Mouse (Mus musculus) forebrain, embryonic 12.5 days (tissue): ENCODE measurements at regions not wholly inside any gene's neighbourhood (a gene's known extent, or its start where the extent isn't known, plus 50 kb on each side); places are given as distances from the start of the nearest gene placed in this dataset.

Experiments used
- ATAC-seq: fragments of 200-750 bp; cut with Nextera tagmentation; 2 replicates; pipeline ENCODE4 v1.8.0; 2017; ENCODE audit warnings: moderate TSS enrichment; ENCODE audit not compliant: low FRiP score
- H3K27ac ChIP-seq: fragments of 300-500 bp; sonication (generic); 2 replicates; pipeline ENCODE4 v1.5.1; 2016; ENCODE audit warnings: mild to moderate bottlenecking
- H3K27me3 ChIP-seq: fragments of 300-500 bp; sonication (generic); 2 replicates; pipeline ENCODE4 v1.6.1; 2016; ENCODE audit warnings: mild to moderate bottlenecking
- H3K36me3 ChIP-seq: fragments of 300-500 bp; sonication (generic); replicated peaks from 2 replicates; pipeline ENCODE4 v1.6.1; 2016; ENCODE audit warnings: mild to moderate bottlenecking
- H3K4me1 ChIP-seq: fragments of 300-500 bp; sonication (generic); 2 replicates; pipeline ENCODE4 v1.6.1; 2016
- H3K4me2 ChIP-seq: fragments of 300-500 bp; sonication (generic); 2 replicates; pipeline ENCODE4 v1.6.1; 2016; ENCODE audit warnings: mild to moderate bottlenecking, moderate library complexity
- H3K4me3 ChIP-seq: fragments of 300-500 bp; sonication (generic); replicated peaks from 2 replicates; pipeline ENCODE4 v1.5.1; 2016; ENCODE audit warnings: mild to moderate bottlenecking
- H3K9ac ChIP-seq: fragments of 300-500 bp; sonication (generic); 2 replicates; pipeline ENCODE4 v1.6.1; 2016; ENCODE audit warnings: mild to moderate bottlenecking
- H3K9me3 ChIP-seq: fragments of 300-500 bp; sonication (generic); 2 replicates; pipeline ENCODE4 v1.6.1; 2016
- WGBS: fragments of 180-500 bp; shearing (Covaris S2); methylation state at CpG from one replicate; pipeline ENCODE4 v1.1.7; 2016; 5-methylcytosine and 5-hydroxymethylcytosine counted together

DNA sequence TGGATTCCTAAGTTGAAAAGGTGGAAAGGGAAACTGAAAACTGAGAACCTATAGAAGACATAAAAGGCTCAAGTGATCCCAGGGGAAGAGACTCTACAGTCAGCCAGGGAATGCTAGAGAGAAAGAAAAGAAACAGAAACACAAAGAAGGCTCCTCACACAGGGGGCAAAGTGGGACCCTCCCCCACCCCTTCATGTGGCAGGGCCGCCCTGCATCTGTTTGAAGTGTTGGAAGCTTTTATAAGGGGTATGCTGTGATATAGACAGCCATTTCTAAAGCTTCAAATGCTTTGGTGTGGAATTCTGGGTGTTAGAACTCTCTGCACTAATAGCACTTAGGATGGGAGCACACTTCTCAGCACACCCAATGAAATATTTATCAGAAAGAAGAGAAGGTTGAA, 276.7 kb upstream of the Cdh5 start:
- H3K4me3 ChIP-seq: no peak overlapping the region
- H3K9ac ChIP-seq: no peak overlapping the region
- H3K9me3 ChIP-seq: no peaks in the 10 kb centered on the region
- H3K4me1 ChIP-seq: peaks cover 4% of the 10 kb centered on the region; the same call in 1 of the 2 replicates
- ATAC-seq: no peak
- WGBS: 10% methylated on average over 1 of the region's 1 CpGs
- H3K27me3 ChIP-seq: no peaks in the 10 kb centered on the region
- no peak overlapping the region for H3K27ac ChIP-seq
- no peaks in the 10 kb centered on the region for H3K36me3 ChIP-seq
- H3K4me2 ChIP-seq: no peak overlapping the region

DNA sequence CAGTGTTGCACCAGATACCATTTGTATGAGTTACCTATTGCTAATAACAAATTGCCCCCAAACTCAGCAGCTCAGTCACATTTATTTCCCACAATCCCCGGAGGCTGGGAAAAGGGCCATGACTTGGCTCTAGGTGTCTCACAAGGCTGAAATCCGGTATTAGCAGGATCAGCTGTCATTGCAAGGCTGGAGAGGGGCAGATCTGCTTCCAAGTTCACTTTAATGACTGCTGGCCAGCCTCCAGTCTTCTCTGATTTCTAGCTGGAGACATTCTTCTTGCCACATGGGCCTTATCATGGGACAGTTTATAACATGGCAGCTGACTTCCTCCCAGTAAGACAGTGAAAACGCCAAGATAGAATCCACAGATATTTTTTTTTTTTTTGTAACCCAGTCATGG, 276.1 kb upstream of the Cdh5 start:
- no peak overlapping the region for H3K9ac ChIP-seq
- ATAC-seq: no peak
- no peak overlapping the region for H3K4me2 ChIP-seq
- peaks cover 4% of the 10 kb centered on the region; the same call in 1 of the 2 replicates for H3K4me1 ChIP-seq
- H3K27ac ChIP-seq: no peak overlapping the region
- H3K4me3 ChIP-seq: no peak overlapping the region
- H3K27me3 ChIP-seq: no peaks in the 10 kb centered on the region
- no peaks in the 10 kb centered on the region for H3K9me3 ChIP-seq
- no peaks in the 10 kb centered on the region for H3K36me3 ChIP-seq
- 76% methylated on average over 3 of the region's 3 CpGs for whole genome bisulfite sequencing

DNA sequence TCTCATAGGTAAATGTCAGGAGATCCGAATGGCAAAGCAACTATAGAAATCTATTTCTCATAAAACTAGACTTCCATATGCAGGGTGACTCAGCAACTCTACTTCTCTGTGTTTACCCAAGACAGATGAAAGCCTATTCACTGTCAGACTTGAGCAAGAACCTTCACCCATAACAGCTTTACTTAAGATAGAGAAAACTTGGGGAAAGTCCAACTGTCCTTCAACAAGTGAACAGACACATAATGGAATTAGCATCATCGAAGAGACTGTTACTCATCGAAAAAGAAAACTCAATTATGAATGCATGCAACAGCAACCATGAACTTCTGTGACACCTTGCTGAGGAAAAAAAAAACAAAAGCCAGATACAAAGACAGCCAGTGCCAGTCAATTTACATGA, 271.0 kb upstream of the Cdh5 start:
- Histone ChIP-seq H3K4me2 (no peak overlapping the region), H3K9me3 (no peaks in the 10 kb centered on the region), H3K27me3 (no peaks in the 10 kb centered on the region), H3K36me3 (no peaks in the 10 kb centered on the region), H3K27ac (no peak overlapping the region), H3K4me1 (no peaks in the 10 kb centered on the region), H3K4me3 (no peak overlapping the region), H3K9ac (no peak overlapping the region)
- WGBS: 89% methylated on average over 3 of the region's 3 CpGs
- no peak for ATAC-seq

DNA sequence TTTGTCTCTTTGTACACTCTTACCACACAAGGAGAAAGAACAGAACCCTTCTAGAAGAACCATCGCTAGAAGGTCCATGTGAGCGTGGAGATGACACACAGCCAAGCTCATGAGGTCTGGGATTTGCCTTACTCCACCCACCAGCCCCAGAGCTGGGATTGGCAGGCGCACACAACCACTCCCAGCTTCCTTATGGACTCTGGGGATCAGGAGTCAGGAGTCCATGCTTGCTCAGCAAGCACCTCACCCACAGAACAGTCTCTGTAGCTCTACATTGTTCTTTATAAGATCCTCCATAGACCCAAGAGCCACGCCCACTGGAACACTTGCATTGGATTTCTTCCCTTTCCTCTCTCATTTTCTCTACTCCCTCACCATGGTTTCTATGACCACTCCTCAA, 261.4 kb upstream of the Cdh5 start:
- Histone ChIP-seq H3K9ac (no peak overlapping the region), H3K9me3 (no peaks in the 10 kb centered on the region), H3K4me1 (no peaks in the 10 kb centered on the region), H3K27me3 (no peaks in the 10 kb centered on the region), H3K27ac (no peak overlapping the region), H3K4me3 (no peak overlapping the region), H3K36me3 (no peaks in the 10 kb centered on the region), H3K4me2 (no peak overlapping the region)
- ATAC-seq: no peak
- WGBS: 91% methylated on average over 4 of the region's 4 CpGs

DNA sequence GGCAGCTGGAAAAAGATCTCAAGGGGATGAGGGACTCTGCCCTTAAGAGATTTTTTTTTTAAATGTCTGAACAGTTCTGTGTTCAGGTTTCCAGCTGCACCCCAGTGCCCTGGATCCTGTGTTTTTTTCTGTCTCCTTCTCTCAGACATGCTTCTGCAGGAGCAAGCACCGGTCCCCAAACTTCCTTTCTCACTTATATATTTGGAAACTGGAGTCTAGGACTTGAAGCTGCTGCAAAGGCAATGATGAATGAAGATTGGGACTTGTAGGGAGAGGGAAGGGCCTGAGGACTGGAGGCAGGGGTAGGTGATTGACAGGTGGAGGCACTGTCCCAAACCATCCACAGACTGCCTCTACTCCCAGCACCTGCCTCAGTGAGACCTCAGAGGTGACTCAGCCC, 255.5 kb upstream of the Cdh5 start:
- ATAC-seq: no peak
- no peaks in the 10 kb centered on the region for H3K4me1 ChIP-seq
- no peaks in the 10 kb centered on the region for H3K27me3 ChIP-seq
- no peaks in the 10 kb centered on the region for H3K36me3 ChIP-seq
- no peak overlapping the region for H3K9ac ChIP-seq
- no peak overlapping the region for H3K4me3 ChIP-seq
- H3K27ac ChIP-seq: no peak overlapping the region
- 89% methylated on average over 1 of the region's 1 CpGs for WGBS
- H3K4me2 ChIP-seq: no peak overlapping the region
- H3K9me3 ChIP-seq: no peaks in the 10 kb centered on the region

DNA sequence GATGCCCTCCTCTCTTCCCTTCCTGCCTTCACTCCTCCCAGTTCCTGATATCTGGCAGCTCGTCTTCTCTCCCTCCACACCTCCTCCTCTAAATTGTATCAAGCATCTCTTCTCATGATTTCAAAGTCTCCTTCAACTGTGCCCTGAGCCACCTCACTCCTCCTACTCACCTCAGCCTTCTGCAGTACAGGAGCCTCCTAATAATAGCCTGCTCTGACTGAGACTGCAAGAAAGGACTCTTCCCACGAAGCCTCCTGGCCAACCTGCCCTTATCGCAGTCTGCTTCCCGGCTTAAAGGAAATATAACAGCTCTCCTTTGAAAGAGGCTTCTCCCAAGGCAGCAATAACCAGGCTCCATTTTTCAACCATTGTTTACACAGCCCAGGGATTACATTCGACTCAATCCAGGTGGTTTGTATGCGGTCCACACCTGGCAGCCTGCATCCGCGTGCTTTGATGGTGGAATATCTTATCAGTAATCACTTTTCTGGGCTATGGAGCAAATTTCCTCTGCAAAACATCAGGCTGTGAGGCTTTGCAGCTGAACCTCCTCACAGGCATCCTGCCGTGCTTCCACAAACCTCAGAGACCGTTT, 254.9 kb upstream of the Cdh5 start:
- Histone ChIP-seq H3K36me3 (no peaks in the 10 kb centered on the region), H3K4me1 (no peaks in the 10 kb centered on the region), H3K9me3 (no peaks in the 10 kb centered on the region), H3K4me2 (no peak overlapping the region), H3K4me3 (no peak overlapping the region), H3K27me3 (no peaks in the 10 kb centered on the region), H3K9ac (no peak overlapping the region), H3K27ac (no peak overlapping the region)
- WGBS: 80% methylated on average over 10 of the region's 10 CpGs
- ATAC-seq: no peak

DNA sequence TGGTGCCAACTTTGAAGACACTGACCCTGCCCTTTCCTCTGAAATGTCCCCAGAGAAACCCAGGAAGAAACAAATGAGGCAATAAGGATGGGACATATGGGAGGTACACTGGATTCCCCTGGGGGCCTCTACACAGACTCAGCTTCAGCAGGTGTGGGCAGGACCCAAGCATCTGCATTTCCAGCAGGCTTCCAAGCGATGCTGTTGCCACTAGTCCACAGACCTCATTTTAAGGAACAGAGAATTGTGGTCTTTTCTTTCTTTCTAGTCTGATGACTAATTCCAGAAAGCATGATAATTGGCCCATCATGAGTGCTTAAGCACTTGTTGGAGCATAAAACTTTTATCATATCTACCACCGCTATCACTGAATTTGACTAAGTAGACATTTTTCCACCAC, 251.6 kb upstream of the Cdh5 start:
- ATAC-seq: no peak
- WGBS: 87% methylated on average over 2 of the region's 2 CpGs
- no peak overlapping the region for H3K9ac ChIP-seq

DNA sequence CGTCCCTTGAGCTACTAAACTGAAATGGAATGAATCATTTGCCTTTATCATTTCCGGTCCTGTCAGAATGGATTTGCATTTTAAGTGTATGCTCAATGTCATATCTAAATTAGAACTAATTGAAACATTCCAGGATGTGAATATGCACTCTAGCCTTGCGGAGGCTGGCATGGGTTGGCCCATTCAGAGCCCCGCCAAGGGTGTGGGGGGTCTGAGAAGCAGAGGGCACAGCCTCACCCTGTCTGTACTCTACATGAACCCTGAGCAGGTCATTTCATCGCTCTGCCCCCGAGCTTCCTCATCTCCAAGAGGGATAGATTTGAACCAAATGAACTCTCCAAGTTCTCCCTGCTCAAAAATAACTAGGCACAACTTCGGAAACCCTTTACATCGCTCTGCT, 250.1 kb upstream of the Cdh5 start:
- Histone ChIP-seq H3K36me3 (no peaks in the 10 kb centered on the region), H3K4me2 (no peak overlapping the region), H3K4me3 (no peak overlapping the region), H3K9ac (no peak overlapping the region), H3K27ac (no peak overlapping the region), H3K27me3 (no peaks in the 10 kb centered on the region), H3K4me1 (no peaks in the 10 kb centered on the region), H3K9me3 (no peaks in the 10 kb centered on the region)
- no peak for ATAC-seq
- 77% methylated on average over 8 of the region's 8 CpGs for WGBS

More for the DNA sequence above, 251.6 kb upstream of the Cdh5 start:
- Histone ChIP-seq H3K9me3 (no peaks in the 10 kb centered on the region), H3K4me2 (no peak overlapping the region), H3K36me3 (no peaks in the 10 kb centered on the region), H3K4me1 (no peaks in the 10 kb centered on the region), H3K4me3 (no peak overlapping the region), H3K27me3 (no peaks in the 10 kb centered on the region), H3K27ac (no peak overlapping the region)

DNA sequence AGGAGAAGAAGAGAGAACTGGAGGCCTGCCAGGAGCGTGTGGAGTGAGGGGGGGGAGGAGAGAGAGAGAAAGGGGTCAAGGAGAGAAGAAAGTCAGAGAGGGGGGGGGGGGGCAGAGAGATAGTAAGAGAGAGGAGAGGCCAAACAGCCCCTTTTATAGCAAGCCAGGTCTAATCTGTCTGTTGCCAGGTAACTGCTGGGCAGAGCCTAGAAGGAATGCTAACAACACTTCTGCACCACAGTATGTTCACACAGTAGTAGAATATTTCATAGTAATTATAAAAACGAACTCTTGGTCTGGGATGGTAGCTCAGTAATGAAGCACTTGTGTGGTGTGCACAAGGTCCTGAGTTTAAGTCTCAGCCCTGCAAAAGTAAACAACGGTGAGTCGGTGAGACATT, 248.4 kb upstream of the Cdh5 start:
- no peak overlapping the region for H3K4me3 ChIP-seq

DNA sequence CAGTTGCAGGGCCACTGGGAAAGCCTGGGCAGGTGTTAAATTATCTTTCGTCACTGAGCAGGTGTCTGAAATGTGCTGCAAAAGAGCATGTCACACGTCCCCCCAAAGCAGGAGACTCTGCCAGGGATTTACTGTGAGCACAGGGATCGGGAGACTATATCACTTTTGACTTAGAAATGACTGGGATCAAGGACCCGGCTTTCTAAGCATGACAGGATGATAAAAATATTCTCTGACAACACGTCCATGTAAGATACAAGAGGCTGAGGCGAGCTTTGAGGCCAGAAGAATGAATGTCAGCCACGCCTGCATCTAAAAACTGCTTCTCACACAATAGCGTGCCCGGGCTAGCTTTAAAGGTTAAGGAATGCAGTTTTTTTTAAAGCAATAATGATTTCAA, 246.1 kb upstream of the Cdh5 start:
- no peaks in the 10 kb centered on the region for H3K36me3 ChIP-seq
- H3K9ac ChIP-seq: no peak overlapping the region
- no peaks in the 10 kb centered on the region for H3K4me1 ChIP-seq
- no peak for ATAC-seq
- H3K4me3 ChIP-seq: no peak overlapping the region
- H3K27me3 ChIP-seq: no peaks in the 10 kb centered on the region
- H3K9me3 ChIP-seq: no peaks in the 10 kb centered on the region
- 84% methylated on average over 9 of the region's 9 CpGs for WGBS
- no peak overlapping the region for H3K27ac ChIP-seq
- no peak overlapping the region for H3K4me2 ChIP-seq

More for the DNA sequence above, 248.4 kb upstream of the Cdh5 start:
- H3K4me1 ChIP-seq: no peaks in the 10 kb centered on the region
- 83% methylated on average over 4 of the region's 4 CpGs for WGBS
- no peak overlapping the region for H3K9ac ChIP-seq
- H3K9me3 ChIP-seq: no peaks in the 10 kb centered on the region
- ATAC-seq: no peak
- H3K27me3 ChIP-seq: no peaks in the 10 kb centered on the region
- no peaks in the 10 kb centered on the region for H3K36me3 ChIP-seq
- no peak overlapping the region for H3K27ac ChIP-seq
- H3K4me2 ChIP-seq: no peak overlapping the region

DNA sequence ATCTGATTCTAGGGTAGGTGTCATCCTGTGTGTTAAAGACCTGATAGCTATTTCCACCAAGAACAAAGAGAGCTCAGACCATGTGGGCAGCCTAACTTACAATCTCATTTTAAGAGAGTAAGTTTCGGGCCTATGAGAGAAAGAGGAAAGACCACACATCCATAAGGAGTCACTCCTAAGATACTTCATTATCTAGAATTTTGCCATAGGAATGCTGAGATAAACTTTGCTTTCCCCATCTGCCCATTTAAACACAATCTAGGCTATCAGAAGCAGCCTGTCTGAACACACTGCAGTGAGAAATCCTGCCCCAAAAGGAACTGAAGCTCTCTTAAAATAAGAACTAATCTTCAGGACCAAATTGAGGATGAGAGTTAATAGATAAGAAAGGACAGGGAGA, 242.3 kb upstream of the Cdh5 start:
- WGBS: 96% methylated on average over 1 of the region's 1 CpGs
- Histone ChIP-seq H3K27ac (no peak overlapping the region), H3K27me3 (no peaks in the 10 kb centered on the region), H3K9me3 (no peaks in the 10 kb centered on the region), H3K9ac (no peak overlapping the region), H3K36me3 (no peaks in the 10 kb centered on the region), H3K4me3 (no peak overlapping the region), H3K4me2 (no peak overlapping the region), H3K4me1 (peaks cover 2% of the 10 kb centered on the region; the same call in 1 of the 2 replicates)
- no peak for ATAC-seq

DNA sequence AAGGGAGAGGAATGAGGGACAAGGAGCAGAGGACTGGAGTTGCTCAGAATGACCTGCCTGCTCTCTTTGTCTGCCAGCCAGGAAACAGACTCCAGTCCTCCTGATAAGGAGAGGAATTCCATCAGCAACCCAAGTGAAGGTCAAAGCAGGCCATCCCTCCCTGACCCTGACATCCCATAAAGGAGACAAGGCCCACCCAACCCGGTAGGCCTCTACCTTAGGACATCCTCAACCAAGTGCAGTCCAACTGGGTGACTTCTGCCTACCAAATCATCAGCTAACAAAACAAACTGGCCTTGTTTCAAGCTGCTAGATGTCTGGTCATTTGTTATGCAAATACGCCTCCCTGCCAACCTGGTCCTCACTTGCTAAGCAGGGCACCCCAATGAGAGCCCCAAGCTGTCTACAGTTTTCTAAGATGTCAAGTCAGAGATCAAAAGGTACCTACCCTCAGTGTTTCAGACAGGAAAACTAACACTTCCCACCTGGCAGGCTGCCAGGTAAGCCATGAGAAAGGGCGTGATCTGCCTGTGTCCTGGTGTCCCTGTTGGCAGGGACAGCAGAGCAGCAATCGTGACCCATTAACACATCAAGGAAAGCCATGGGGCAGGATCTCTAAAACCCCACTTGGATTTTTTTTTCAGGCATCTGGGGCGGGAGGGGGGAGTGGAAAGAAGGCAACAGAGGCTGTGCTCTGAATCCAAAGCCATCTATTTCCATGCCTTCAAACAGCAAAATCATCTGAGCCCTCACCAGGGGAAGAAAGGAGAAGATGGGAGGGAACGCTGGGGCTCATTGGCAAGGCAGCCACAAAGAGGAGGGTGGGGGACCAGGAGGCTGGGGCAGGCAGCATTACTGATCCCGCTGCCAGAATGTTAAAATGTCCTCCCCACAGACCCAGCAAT, 227.6 kb upstream of the Cdh5 start:
- Histone ChIP-seq H3K4me1 (peaks cover 16% of the 10 kb centered on the region), H3K4me3 (no peak overlapping the region), H3K9me3 (no peaks in the 10 kb centered on the region), H3K36me3 (no peaks in the 10 kb centered on the region), H3K4me2 (peak overlapping the region; percentile 1; the same call in 1 of the 2 replicates), H3K27ac (no peak overlapping the region), H3K9ac (no peak overlapping the region), H3K27me3 (no peaks in the 10 kb centered on the region)
- ATAC-seq: peak; percentile 22; the same call in 1 of the 2 replicates
- WGBS: 32% methylated on average over 7 of the region's 7 CpGs

DNA sequence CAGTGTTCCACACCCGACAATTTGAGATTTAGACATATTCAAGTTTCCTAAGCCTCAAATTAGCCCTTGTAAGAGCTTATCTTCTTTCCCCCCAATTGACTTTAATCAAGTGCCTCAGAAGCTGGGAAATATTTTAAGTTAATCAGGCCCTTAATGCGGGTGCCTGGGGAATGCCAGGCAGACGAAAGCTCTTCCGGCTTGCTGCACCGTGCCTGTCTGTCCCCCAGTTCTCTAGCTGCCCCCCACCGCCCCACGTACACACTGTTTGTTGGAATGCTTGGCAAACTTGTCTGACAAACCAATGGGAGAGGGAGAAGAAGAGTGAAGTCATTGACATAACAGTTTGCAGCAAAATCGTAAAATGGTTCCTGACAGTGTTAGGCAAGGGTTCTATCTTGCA, 226.9 kb upstream of the Cdh5 start:
- no peak for ATAC-seq
- no peak overlapping the region for H3K9ac ChIP-seq
- H3K4me3 ChIP-seq: no peak overlapping the region
- no peaks in the 10 kb centered on the region for H3K36me3 ChIP-seq
- H3K4me2 ChIP-seq: no peak overlapping the region; the same call in 1 of the 2 replicates
- peaks cover 16% of the 10 kb centered on the region for H3K4me1 ChIP-seq
- H3K27me3 ChIP-seq: no peaks in the 10 kb centered on the region
- no peak overlapping the region for H3K27ac ChIP-seq
- 51% methylated on average over 8 of the region's 8 CpGs for WGBS
- H3K9me3 ChIP-seq: no peaks in the 10 kb centered on the region
